Mouse (Mus musculus) liver, embryonic 15.5 days (tissue): ENCODE measurements around the gene Ralgapb. TPM values are rescaled to one million over a fixed set of nuclear protein-coding genes. Genes with fewer than 3 reads are reported as not detected.
"Not testable (repeated sequence)": the region's sequence is repeated elsewhere in the genome, so short reads cannot be mapped to it uniquely, and the experiment has no call there.

ENCODE experiments used
- ATAC-seq: fragments of 200-750 bp; cut with Nextera tagmentation; 2 replicates; pipeline ENCODE4 v1.8.0; 2017; ENCODE audit warnings: moderate number of reproducible peaks, mild to moderate bottlenecking, moderate library complexity; ENCODE audit not compliant: insufficient read depth
- H3K27ac ChIP-seq: fragments of 300-500 bp; sonication (generic); replicated peaks from 2 replicates; pipeline ENCODE4 v1.5.1; 2015; ENCODE audit warnings: mild to moderate bottlenecking, inconsistent platforms
- H3K27me3 ChIP-seq: fragments of 300-500 bp; sonication (generic); 2 replicates; pipeline ENCODE4 v1.6.1; 2015; ENCODE audit warnings: mild to moderate bottlenecking, inconsistent platforms
- H3K36me3 ChIP-seq: fragments of 300-500 bp; sonication (generic); replicated peaks from 2 replicates; pipeline ENCODE4 v1.6.1; 2015; ENCODE audit warnings: moderate library complexity, mild to moderate bottlenecking, inconsistent platforms
- H3K4me1 ChIP-seq: fragments of 300-500 bp; sonication (generic); replicated peaks from 2 replicates; pipeline ENCODE4 v1.6.1; 2015; ENCODE audit warnings: inconsistent platforms
- H3K4me2 ChIP-seq: fragments of 300-500 bp; sonication (generic); 2 replicates; pipeline ENCODE4 v1.6.1; 2015; ENCODE audit warnings: moderate library complexity, mild to moderate bottlenecking, inconsistent platforms
- H3K4me3 ChIP-seq: fragments of 300-500 bp; sonication (generic); replicated peaks from 2 replicates; pipeline ENCODE4 v1.5.1; 2015; ENCODE audit warnings: mild to moderate bottlenecking, inconsistent platforms
- H3K9ac ChIP-seq: fragments of 300-500 bp; sonication (generic); 2 replicates; pipeline ENCODE4 v1.6.1; 2015; ENCODE audit warnings: moderate library complexity, mild to moderate bottlenecking, inconsistent platforms
- H3K9me3 ChIP-seq: fragments of 300-500 bp; sonication (generic); replicated peaks from 2 replicates; pipeline ENCODE4 v1.6.1; 2016; ENCODE audit warnings: inconsistent platforms
- WGBS: fragments of 180-500 bp; shearing (Covaris S2); methylation state at CpG from one replicate; pipeline ENCODE4 v1.1.7; 2015; ENCODE audit warnings: mixed read lengths; ENCODE audit not compliant: insufficient replicate concordance; 5-methylcytosine and 5-hydroxymethylcytosine counted together
- polyA plus RNA-seq: library from polyadenylated mRNA; unstranded; fragments of >200 nt; fragmentation: Nextera tagmentation; extraction: Ambion mirVana; gene quantifications from 2 replicates; pipeline ENCODE4 v1.2.1, GENCODE M21; 2015

Gene Ralgapb
- polyA plus RNA-seq, 1 experiment from 2014 or later: 5.0 TPM

DNA sequence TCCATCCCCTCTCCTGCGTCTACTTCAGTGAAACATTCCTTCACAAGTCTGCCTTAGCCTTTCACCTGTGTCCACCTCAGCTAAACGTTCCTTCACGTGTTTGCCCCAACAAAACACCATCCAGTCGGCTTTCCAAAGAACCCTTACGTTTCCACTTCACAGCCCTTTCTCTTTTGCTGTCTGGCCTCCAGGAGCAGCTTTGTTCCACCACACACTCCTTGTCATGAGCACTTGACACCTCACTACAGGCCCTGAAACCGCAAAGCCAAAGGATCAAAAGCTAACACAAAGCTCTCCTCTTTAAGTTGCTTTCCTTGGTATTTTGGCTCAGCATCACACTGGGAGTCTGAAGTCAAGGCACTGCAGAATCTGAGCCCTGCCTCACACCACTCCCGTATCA lies 36.1 kb upstream of the Ralgapb start:
- no peak overlapping the region for H3K4me2 ChIP-seq
- H3K27me3 ChIP-seq: peaks cover 51% of the 10 kb centered on the region
- no peaks in the 10 kb centered on the region for H3K9me3 ChIP-seq
- WGBS: 57% methylated on average over 7 of the region's 7 CpGs
- no peaks in the 10 kb centered on the region for H3K36me3 ChIP-seq
- H3K4me3 ChIP-seq: no peak overlapping the region
- peaks cover 11% of the 10 kb centered on the region for H3K4me1 ChIP-seq
- no peak for ATAC-seq
- H3K9ac ChIP-seq: no peak overlapping the region
- no peak overlapping the region for H3K27ac ChIP-seq

- no peak for ATAC-seq
- H3K36me3 ChIP-seq: no peaks in the 10 kb centered on the region
Observed at GRCm38 (mm10) chr2:158375443-158376122, 34.1 kb upstream of the Ralgapb start, which contains the start of gene Snhg11. Gene Snhg11, plus strand, starts transcription at chr2:158375638.

DNA sequence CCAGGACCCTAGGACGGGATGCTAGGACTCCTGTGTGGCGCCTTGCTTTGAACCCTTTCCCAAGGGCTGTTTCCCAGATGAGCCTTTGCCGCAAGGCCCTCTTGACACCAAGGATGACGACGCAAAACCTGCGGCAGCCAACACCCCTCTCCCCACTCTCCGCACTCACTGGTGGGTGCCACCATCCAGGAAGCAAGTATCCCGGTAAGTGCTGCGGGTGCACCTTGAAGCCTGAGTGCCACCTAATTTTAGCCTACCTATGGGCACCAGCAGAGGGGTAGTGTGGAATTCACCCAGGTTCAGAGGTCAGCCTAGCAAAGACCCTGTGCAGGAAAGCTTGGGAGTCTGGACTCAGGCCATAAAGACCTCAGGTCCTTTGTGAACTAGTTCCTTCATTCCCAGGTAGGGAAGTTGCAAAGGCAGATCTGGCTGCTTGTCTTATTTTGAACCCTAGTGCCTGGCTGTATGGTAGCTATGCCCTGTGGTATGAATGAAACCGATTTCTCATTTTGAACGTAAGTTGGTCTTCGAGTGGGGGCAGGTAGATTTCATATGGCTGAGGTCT lies 33.4 kb upstream of the Ralgapb start:
- H3K4me2 ChIP-seq: peak overlapping the region; percentile 55
- H3K27me3 ChIP-seq: peaks cover 51% of the 10 kb centered on the region
- peaks cover 14% of the 10 kb centered on the region for H3K4me1 ChIP-seq
- H3K4me3 ChIP-seq: no peak overlapping the region; the same call in 1 of the 2 replicates
- no peaks in the 10 kb centered on the region for H3K9me3 ChIP-seq
- H3K27ac ChIP-seq: no peak overlapping the region
- H3K9ac ChIP-seq: no peak overlapping the region
- WGBS: 26% methylated on average over 12 of the region's 12 CpGs
- no peak for ATAC-seq
- no peaks in the 10 kb centered on the region for H3K36me3 ChIP-seq

More at GRCm38 (mm10) chr2:158375443-158376122, 34.1 kb upstream of the Ralgapb start, which contains the start of gene Snhg11:
- Histone ChIP-seq H3K9me3 (no peaks in the 10 kb centered on the region), H3K4me3 (peak within 1 kb of the TSS; percentile 34), H3K4me1 (peaks cover 14% of the 10 kb centered on the region), H3K27me3 (peaks cover 51% of the 10 kb centered on the region), H3K27ac (no peak within 1 kb of the TSS), H3K4me2 (peak within 1 kb of the TSS; percentile 55), H3K9ac (no peak within 1 kb of the TSS)
- 5% methylated on average over 36 of the region's 36 CpGs for WGBS

DNA sequence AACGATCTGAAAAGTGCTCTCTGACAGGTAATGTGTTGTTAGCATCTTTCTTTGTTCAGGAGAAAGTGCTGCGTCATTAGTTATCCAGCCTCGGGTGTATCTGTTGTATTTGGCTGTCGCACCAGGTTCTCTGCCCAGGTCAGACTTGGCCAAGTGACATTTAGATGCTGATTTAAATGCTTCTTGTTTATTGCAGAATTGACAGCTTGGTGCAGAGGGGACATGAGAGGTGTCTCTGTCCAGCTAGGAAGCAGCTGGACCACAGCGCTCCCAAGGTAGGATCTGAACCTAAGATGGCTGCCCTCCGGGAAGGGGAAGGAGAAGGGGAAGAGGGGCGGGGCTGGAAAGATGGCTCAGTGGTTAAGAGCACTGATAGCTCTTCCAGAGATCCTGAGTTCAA lies 32.9 kb upstream of the Ralgapb start:
- WGBS: 55% methylated on average over 7 of the region's 7 CpGs
- Histone ChIP-seq H3K9ac (no peak overlapping the region), H3K4me3 (no peak overlapping the region), H3K9me3 (no peaks in the 10 kb centered on the region), H3K27me3 (peaks cover 51% of the 10 kb centered on the region), H3K4me1 (peaks cover 14% of the 10 kb centered on the region), H3K36me3 (no peaks in the 10 kb centered on the region), H3K4me2 (no peak overlapping the region), H3K27ac (no peak overlapping the region)
- ATAC-seq: no peak

DNA sequence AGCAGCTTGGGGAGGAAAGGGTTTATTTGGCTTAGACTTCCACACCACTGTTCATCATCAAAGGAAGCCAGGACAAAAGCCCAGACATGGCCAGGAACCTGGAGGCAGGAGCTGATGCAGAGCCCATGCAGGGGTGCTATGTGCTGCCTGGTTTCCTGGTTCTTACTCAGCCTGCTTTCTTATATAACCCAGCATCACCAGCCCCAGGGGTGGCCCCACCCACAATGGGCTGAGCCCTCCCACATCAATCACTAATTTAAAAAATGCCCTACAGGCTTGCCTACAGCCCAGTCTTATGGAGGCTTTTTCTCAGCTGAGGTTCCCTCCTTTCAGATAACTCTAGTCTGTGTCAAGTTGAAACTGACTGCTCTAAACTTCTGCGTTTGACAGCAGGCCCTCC lies 31.8 kb upstream of the Ralgapb start:
- Histone ChIP-seq H3K4me2 (no peak overlapping the region), H3K9ac (no peak overlapping the region), H3K4me1 (peaks cover 13% of the 10 kb centered on the region), H3K27me3 (peaks cover 49% of the 10 kb centered on the region), H3K36me3 (no peaks in the 10 kb centered on the region), H3K9me3 (no peaks in the 10 kb centered on the region), H3K4me3 (no peak overlapping the region), H3K27ac (no peak overlapping the region)
- ATAC-seq: no peak
- 58% methylated on average over 1 of the region's 1 CpGs for WGBS

DNA sequence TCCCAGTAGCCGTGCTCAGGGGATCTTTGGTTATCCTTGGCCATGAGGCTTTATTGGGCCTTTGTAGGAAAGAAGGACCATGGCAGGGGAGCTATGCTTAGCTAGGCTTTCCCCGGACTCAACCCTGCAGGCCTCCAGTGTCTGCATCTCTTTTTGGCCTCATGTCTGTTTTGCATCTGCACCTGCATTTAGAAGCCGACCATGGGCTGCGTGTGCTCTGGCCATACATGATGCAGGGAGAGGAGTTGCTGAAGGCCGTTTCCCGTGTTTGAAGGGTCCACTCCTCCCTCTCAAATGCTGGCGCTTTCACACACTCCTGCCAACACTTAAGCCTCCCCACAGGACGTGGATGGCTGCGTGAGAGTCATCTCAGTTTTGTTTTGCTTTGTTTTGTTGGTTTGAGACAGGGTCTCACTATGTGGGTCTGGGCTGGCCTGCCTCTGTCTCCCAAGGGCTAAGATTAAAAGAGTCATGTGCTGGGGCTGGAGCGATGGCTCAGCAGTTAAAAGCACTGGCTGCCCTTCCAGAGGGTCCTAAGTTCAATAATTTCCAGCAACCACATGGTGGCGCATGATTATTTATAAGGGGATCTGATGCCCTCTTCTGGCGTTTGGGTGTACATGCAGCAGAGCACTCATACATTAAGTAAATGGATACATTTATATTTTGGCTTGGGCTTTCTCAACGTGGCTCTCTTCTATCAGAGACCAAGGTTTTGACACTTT lies 30.1 kb upstream of the Ralgapb start:
- ATAC-seq: no peak
- peaks cover 9% of the 10 kb centered on the region; the same call in 1 of the 2 replicates for H3K4me1 ChIP-seq
- H3K4me2 ChIP-seq: no peak overlapping the region
- H3K27ac ChIP-seq: no peak overlapping the region
- H3K9me3 ChIP-seq: no peaks in the 10 kb centered on the region
- no peaks in the 10 kb centered on the region for H3K36me3 ChIP-seq
- 41% methylated on average over 13 of the region's 13 CpGs for WGBS
- no peak overlapping the region for H3K4me3 ChIP-seq
- peaks cover 32% of the 10 kb centered on the region for H3K27me3 ChIP-seq
- H3K9ac ChIP-seq: no peak overlapping the region

DNA sequence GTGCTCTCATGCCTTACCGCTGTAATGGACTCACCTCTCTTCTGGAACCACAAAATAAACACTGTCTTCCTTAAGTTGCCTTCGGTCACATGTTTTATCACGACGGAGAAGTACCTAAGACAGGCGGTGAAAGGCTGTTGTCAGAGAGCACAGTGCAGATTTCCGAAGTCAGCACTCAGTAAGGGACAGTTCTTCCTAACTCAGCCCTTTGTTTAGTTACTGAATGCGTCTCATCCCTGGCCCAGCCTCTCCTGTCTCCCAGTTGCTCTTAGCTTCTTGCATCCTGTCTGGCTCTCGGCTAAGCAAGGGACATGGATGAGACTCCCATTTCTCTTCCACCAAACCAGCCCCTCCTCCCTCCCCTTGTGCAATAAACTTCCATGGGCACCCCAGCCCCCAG lies 23.6 kb upstream of the Ralgapb start:
- Histone ChIP-seq H3K36me3 (no peaks in the 10 kb centered on the region), H3K4me2 (no peak overlapping the region), H3K9me3 (no peaks in the 10 kb centered on the region), H3K4me3 (no peak overlapping the region), H3K27ac (no peak overlapping the region), H3K9ac (no peak overlapping the region), H3K4me1 (no peaks in the 10 kb centered on the region), H3K27me3 (no peaks in the 10 kb centered on the region)
- 37% methylated on average over 8 of the region's 8 CpGs for WGBS
- ATAC-seq: no peak

- Histone ChIP-seq H3K4me1 (no peaks in the 10 kb centered on the region), H3K36me3 (no peaks in the 10 kb centered on the region), H3K4me3 (no peak overlapping the region), H3K27ac (no peak overlapping the region), H3K4me2 (no peak overlapping the region), H3K9ac (no peak overlapping the region), H3K27me3 (no peaks in the 10 kb centered on the region), H3K9me3 (no peaks in the 10 kb centered on the region)
- WGBS: 73% methylated on average over 7 of the region's 7 CpGs
- no peak for ATAC-seq
Observed at GRCm38 (mm10) chr2:158389421-158389820, 20.2 kb upstream of the Ralgapb start.

GRCm38 (mm10) chr2:158396369-158396768 lies 13.3 kb upstream of the Ralgapb start:
- peak; percentile 29; the same call in 1 of the 2 replicates for ATAC-seq
- Histone ChIP-seq H3K27me3 (no peaks in the 10 kb centered on the region), H3K4me1 (0 out of 2 replicates have a peak, but pooled peaks cover 6% of the 10 kb centered on the region), H3K36me3 (no peaks in the 10 kb centered on the region), H3K9ac (no peak overlapping the region), H3K27ac (no peak overlapping the region), H3K4me3 (no peak overlapping the region), H3K4me2 (no peak overlapping the region), H3K9me3 (no peaks in the 10 kb centered on the region)
- 45% methylated on average over 6 of the region's 6 CpGs for WGBS

GRCm38 (mm10) chr2:158397140-158397539 lies 12.5 kb upstream of the Ralgapb start:
- not testable (repeated sequence) for H3K4me1 ChIP-seq, H3K9ac ChIP-seq, H3K9me3 ChIP-seq, H3K4me2 ChIP-seq, H3K27ac ChIP-seq, H3K36me3 ChIP-seq, H3K27me3 ChIP-seq
- peak overlapping the region; percentile 25 for H3K4me3 ChIP-seq
- ATAC-seq: peak; percentile 67
- 61% methylated on average over 13 of the region's 13 CpGs for WGBS

GRCm38 (mm10) chr2:158402915-158403314 lies 6.7 kb upstream of the Ralgapb start:
- no peak overlapping the region for H3K4me3 ChIP-seq
- no peaks in the 10 kb centered on the region; the same call in 1 of the 2 replicates for H3K27me3 ChIP-seq
- H3K9me3 ChIP-seq: no peaks in the 10 kb centered on the region
- H3K9ac ChIP-seq: no peak overlapping the region
- no peaks in the 10 kb centered on the region for H3K36me3 ChIP-seq
- no peak overlapping the region for H3K27ac ChIP-seq
- 74% methylated on average over 7 of the region's 7 CpGs for WGBS
- no peak for ATAC-seq
- H3K4me2 ChIP-seq: no peak overlapping the region
- H3K4me1 ChIP-seq: no peaks in the 10 kb centered on the region
